Mouse (Mus musculus) liver, embryonic 14.5 days (tissue): ENCODE measurements around the gene Sdsl.

ENCODE experiments used
- CTCF ChIP-seq: IDR thresholded peaks from 2 replicates; pipeline ENCODE4 v1.5.1; 2016; ENCODE audit warnings: antibody characterized with exemption, low read depth, control low read depth
- EP300 ChIP-seq: IDR thresholded peaks from 2 replicates; pipeline ENCODE4 v1.6.1; 2016; ENCODE audit warnings: antibody characterized with exemption, low read depth

DNA sequence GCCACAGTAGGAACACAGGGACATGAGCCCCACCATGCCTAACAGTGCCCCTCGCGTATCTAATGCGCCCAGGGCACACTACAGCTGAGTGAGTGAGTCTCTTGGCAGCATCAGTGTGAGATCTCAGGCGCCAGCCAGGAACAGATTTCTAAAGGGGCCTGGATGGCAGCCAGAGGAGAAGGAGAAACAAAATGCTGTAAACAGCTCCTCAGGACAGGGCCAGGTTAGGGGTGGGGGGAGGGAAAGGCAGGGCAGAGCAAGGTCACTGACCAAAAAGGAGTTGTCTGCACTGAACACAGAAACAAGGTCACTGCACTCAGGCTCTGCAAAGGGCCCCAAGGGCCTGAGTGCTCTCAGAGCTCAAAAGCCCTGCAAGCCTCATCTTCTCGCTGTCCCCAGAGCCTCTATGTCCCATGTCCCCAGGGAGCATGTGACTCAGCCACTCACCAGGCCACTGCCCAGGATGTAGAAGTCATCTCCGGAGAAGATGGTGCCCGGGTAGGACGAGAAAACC lies 18.1 kb upstream of the Sdsl start:
- TF ChIP-seq CTCF (no peak), EP300 (no peak)
